Mouse (Mus musculus) layer of hippocampus, postnatal 14 days (tissue): Measurements from ENCODE around the gene Ren1. TPM values are rescaled to one million over a fixed set of nuclear protein-coding genes. Genes with fewer than 3 reads are reported as not detected.

ENCODE experiments used
- DNase-seq, 2 experiments: peaks; one replicate each; pipeline ENCODE4 v3.0.0; 2021 to 2022; ENCODE audit warnings: low spot score in 2 of 2, mixed read lengths in 1 of 2
- total RNA-seq, 2 experiments: library from RNA; stranded (reverse); gene quantifications; 2 replicates each; pipeline ENCODE4 v1.2.3; 2021

The Ren1 gene
- total RNA-seq, 2 experiments from 2014 or later = 0.28 TPM; not detected in 1

DNA sequence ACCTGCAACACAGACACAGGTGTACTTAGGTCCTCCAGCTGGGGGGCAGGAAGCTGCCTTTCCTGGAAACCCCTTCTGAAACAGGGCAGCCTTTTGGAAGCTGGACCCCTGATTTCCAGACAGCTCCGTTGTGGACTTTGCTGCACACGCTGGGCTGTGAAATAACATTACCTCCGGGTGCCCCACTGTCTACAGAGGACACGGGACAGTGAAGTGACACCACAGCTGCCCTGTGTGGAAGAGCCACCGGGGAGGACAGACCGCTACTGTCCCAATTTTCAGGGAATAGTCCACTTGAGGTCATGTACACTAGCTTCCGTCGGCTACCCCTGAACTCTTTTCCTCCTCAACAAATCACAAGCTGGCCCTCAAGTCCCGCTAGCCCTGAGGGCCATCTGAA lies 58.0 kb downstream of the Ren1 start:
- DNase-seq = no peak

DNA sequence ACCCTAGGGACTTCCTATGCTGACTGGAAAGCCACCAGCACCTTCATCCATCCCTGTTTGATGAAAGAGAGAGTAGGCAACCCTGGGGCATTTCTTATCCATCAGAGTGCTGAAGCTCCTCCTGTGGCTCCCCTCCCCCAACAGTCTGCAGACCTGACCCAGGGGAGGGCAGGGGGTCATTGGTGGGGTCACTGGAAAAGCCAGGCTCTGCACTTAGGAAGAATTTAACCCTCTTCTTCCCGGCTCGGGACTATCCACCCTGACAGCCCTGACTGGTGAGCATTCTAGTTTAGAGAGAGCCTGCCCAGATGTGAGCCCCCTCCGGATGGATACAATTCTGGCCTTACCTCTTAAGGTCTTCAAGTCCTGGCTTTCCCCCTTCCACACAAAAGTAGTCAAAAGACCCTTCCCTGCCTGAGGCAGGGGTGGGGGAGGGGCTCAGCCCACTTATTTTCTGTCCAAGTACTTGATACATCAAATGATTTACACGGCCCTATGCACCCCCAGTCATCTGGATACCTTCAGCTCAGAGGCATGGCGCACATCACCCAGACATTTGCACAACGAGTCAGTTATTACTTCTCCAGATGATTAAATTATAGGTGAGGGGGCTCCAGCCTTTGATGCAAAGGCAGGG lies 58.7 kb downstream of the Ren1 start:
- DNase-seq = no peak

DNA sequence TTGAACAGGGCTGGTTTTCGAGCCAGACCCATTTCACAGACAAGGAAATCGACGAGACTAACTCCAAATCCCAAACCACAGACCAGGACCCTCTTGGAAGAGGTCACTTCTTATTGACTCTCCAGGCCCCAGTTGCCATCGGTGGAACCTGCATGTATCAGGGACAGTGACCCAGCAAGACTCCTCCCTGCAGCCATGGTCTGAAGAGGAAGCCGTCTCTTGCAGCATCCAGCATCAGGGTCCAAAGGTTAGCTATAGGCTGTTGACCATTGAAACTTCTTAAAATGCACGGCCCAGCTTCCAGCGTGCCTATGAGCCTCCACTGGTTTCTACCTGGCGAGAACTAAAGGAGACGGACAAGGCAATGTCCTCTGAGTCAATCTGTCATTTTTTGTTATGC lies 59.5 kb downstream of the Ren1 start:
- DNase-seq = no peak

Other genes starting within 250 kb of the Ren1 start
- 10 to 100 TPM; 45.3 to 45.9 TPM for gene Ppp1r15b, start 219.4 kb upstream of the Ren1 start, total RNA-seq
- gene Plekha6, start 186.3 kb upstream of the Ren1 start, total RNA-seq = 10 to 100 TPM; 48.6 to 51.9 TPM
- gene Golt1a, start 40.7 kb upstream of the Ren1 start, total RNA-seq = not detected
- gene Kiss1, start 28.6 kb upstream of the Ren1 start, total RNA-seq = not detected
- 1 to 10 TPM; 5.3 to 5.9 TPM for gene Etnk2, start 13.1 kb downstream of the Ren1 start, total RNA-seq
- gene Sox13, start 73.9 kb downstream of the Ren1 start, total RNA-seq = 10 to 100 TPM; 11.3 to 11.5 TPM